Mouse (Mus musculus): ENCODE data around the gene Nova1. TPM values are rescaled to one million over a fixed set of nuclear protein-coding genes. Genes with fewer than 3 reads are reported as not detected.

Nova1 gene
- total and polyA plus RNA-seq, 3 experiments = 5.7 to 63.2 (median 21.9) TPM

GRCm38 (mm10) chr12:46759450-46759849 is 59.3 kb downstream of the Nova1 start:
- H3K36me3 ChIP-seq (replicated peaks) = peaks cover 15% of the 10 kb centered on the region
- H3K9me3 ChIP-seq (replicated peaks) = no peaks in the 10 kb centered on the region
- no peaks in the 10 kb centered on the region for H3K27me3 ChIP-seq (ENCODE audit: insufficient read depth, low read length)
- DNase-seq (ENCODE audit: low spot score) (no peak), ATAC-seq (ENCODE audit: extremely low read depth, insufficient number of reproducible peaks, low FRiP score, poor library complexity, severe bottlenecking) (peak; percentile 37; the same call in 1 of the 2 replicates)
- H3K4me1 ChIP-seq (ENCODE audit: insufficient read depth, low read depth, low read length) = peaks cover 25% of the 10 kb centered on the region
- TF ChIP-seq GATA2 (IDR thresholded peaks at IDR 0.05; ENCODE audit: borderline replicate concordance, low read depth, low read length) = no peak
- no peak overlapping the region for H3K4me3 ChIP-seq (ENCODE audit: low read depth, low read length)

GRCm38 (mm10) chr12:46754325-46754848 is 64.3 kb downstream of the Nova1 start:
- Histone ChIP-seq H3K27me3 (ENCODE audit: insufficient read depth, low read length) (no peaks in the 10 kb centered on the region), H3K36me3 (replicated peaks) (peaks cover 24% of the 10 kb centered on the region), H3K4me1 (ENCODE audit: insufficient read depth, low read depth, low read length) (peaks cover 30% of the 10 kb centered on the region), H3K9me3 (replicated peaks) (no peaks in the 10 kb centered on the region), H3K4me3 (ENCODE audit: low read depth, low read length) (0 out of 2 replicates have a peak overlapping the region, but pooled peaks have one; percentile 8)
- ATAC-seq (ENCODE audit: extremely low read depth, insufficient number of reproducible peaks, low FRiP score, poor library complexity, severe bottlenecking) = peak; percentile 76
- DNase-seq (ENCODE audit: low spot score) = no peak
- TF ChIP-seq TAL1 (conservative IDR thresholded peaks at IDR 0.05; ENCODE audit: low read depth, low read length) = peak; percentile 29; the same call in 1 of the 2 replicates
- TF ChIP-seq GATA2 (IDR thresholded peaks at IDR 0.05; ENCODE audit: borderline replicate concordance, low read depth, low read length) = no peak

- no peak for ATAC-seq (ENCODE audit: extremely low read depth, insufficient number of reproducible peaks, low FRiP score, poor library complexity, severe bottlenecking)
- no peaks in the 10 kb centered on the region for H3K9me3 ChIP-seq (replicated peaks)
- no peak for TF ChIP-seq GATA1 (IDR thresholded peaks at IDR 0.05; ENCODE audit: borderline replicate concordance, low read length)
- TF ChIP-seq POLR2AphosphoS5 (IDR thresholded peaks at IDR 0.05; ENCODE audit: insufficient replicate concordance, low read depth, low read length) = no peak
- TF ChIP-seq GATA2 (IDR thresholded peaks at IDR 0.05; ENCODE audit: borderline replicate concordance, low read depth, low read length) = no peak
- TF ChIP-seq TAL1 (conservative IDR thresholded peaks at IDR 0.05; ENCODE audit: low read depth, low read length) = no peak
- TF ChIP-seq CTCF (IDR thresholded peaks at IDR 0.05; ENCODE audit: low read depth, low read length) = no peak
- H3K27me3 ChIP-seq (ENCODE audit: insufficient read depth, low read length) = no peaks in the 10 kb centered on the region
- no peak for DNase-seq (ENCODE audit: low spot score)
- peaks cover 29% of the 10 kb centered on the region for H3K36me3 ChIP-seq (replicated peaks)
- H3K4me3 ChIP-seq (ENCODE audit: low read depth, low read length) = no peak overlapping the region
- H3K4me1 ChIP-seq (ENCODE audit: insufficient read depth, low read depth, low read length) = peaks cover 24% of the 10 kb centered on the region
Observed at GRCm38 (mm10) chr12:46753096-46753495, 65.6 kb downstream of the Nova1 start.

DNA sequence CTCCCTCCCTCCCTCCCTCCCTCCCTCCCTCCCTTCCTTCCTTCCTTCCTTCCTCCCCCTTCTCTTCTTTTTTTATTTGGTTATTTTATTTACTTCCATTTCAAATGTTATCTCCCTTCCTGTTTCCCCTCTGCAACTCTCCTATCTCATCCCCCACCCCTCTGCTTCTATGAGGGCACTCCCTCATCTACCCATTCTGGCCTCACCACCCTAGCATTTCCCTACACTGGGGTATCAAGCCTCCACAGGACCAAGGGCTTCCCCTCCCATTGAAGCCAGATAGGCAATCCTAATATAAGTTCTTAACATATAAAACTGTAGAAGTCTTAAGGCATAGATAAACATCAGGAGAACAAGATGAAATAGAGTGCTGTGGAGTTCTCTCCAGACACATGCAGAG is 85.5 kb downstream of the Nova1 start:
- Histone ChIP-seq H3K9me3 (replicated peaks) (no peaks in the 10 kb centered on the region), H3K4me1 (ENCODE audit: insufficient read depth, low read depth, low read length) (peaks cover 42% of the 10 kb centered on the region), H3K4me3 (ENCODE audit: low read depth, low read length) (no peak overlapping the region), H3K27me3 (ENCODE audit: insufficient read depth, low read length) (no peaks in the 10 kb centered on the region), H3K36me3 (replicated peaks) (peaks cover 9% of the 10 kb centered on the region)
- ATAC-seq (ENCODE audit: extremely low read depth, insufficient number of reproducible peaks, low FRiP score, poor library complexity, severe bottlenecking) (peak; percentile 52), DNase-seq (ENCODE audit: low spot score) (no peak)
- TF ChIP-seq POLR2AphosphoS5 (IDR thresholded peaks at IDR 0.05; ENCODE audit: insufficient replicate concordance, low read depth, low read length) (no peak), CTCF (IDR thresholded peaks at IDR 0.05; ENCODE audit: low read depth, low read length) (no peak), GATA2 (IDR thresholded peaks at IDR 0.05; ENCODE audit: borderline replicate concordance, low read depth, low read length) (no peak), GATA1 (IDR thresholded peaks at IDR 0.05; ENCODE audit: borderline replicate concordance, low read length) (no peak), TAL1 (conservative IDR thresholded peaks at IDR 0.05; ENCODE audit: low read depth, low read length) (no peak)

DNA sequence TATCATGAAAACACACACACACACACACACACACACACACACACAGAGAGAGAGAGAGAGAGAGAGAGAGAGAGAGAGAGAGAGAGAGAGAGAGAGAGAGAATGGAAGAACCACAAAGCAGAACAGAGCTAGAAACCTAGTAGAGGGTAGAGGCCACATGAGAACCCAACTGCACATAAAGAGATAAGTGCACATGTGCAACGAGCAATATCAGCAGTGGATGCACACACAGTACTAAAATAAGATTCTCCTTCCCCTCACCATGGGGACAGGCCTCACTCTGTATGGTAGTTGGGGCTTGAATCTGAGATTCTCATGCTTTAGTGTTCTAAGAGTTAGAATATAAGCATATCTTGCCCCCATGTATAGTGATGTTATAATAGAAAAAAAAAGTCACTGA is 86.8 kb downstream of the Nova1 start:
- ATAC-seq (ENCODE audit: extremely low read depth, insufficient number of reproducible peaks, low FRiP score, poor library complexity, severe bottlenecking) (no peak), DNase-seq (ENCODE audit: low spot score) (no peak)
- peaks cover 38% of the 10 kb centered on the region for H3K4me1 ChIP-seq (ENCODE audit: insufficient read depth, low read depth, low read length)
- no peak overlapping the region for H3K4me3 ChIP-seq (ENCODE audit: low read depth, low read length)
- H3K36me3 ChIP-seq (replicated peaks) = peaks cover 16% of the 10 kb centered on the region
- no peaks in the 10 kb centered on the region for H3K27me3 ChIP-seq (ENCODE audit: insufficient read depth, low read length)
- H3K9me3 ChIP-seq (replicated peaks) = no peaks in the 10 kb centered on the region
- TF ChIP-seq GATA1 (IDR thresholded peaks at IDR 0.05; ENCODE audit: borderline replicate concordance, low read length) = no peak
- no peak for TF ChIP-seq POLR2AphosphoS5 (IDR thresholded peaks at IDR 0.05; ENCODE audit: insufficient replicate concordance, low read depth, low read length)
- no peak for TF ChIP-seq GATA2 (IDR thresholded peaks at IDR 0.05; ENCODE audit: borderline replicate concordance, low read depth, low read length)
- TF ChIP-seq CTCF (IDR thresholded peaks at IDR 0.05; ENCODE audit: low read depth, low read length) = no peak

DNA sequence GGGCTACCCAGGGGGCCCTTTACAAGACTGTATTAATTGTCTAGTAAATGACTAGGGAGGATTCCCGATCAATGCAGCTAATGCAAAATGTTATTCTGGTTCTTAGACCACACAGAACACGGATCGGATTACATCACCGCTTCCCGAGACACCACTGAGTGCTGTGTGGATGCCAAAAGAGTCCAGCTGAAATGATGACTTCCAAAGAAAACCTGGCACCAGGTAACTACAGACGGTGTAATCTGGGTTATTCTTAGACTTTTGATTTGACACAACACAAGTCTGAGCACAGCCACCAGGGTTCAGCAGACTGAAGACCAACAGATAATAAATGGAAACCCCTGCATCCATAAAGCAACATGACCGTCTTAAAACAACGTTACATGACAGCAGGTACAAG is 96.8 kb downstream of the Nova1 start:
- TF ChIP-seq GATA1 (IDR thresholded peaks at IDR 0.05; ENCODE audit: borderline replicate concordance, low read length) (no peak), GATA2 (IDR thresholded peaks at IDR 0.05; ENCODE audit: borderline replicate concordance, low read depth, low read length) (no peak), CTCF (IDR thresholded peaks at IDR 0.05; ENCODE audit: low read depth, low read length) (no peak), POLR2AphosphoS5 (IDR thresholded peaks at IDR 0.05; ENCODE audit: insufficient replicate concordance, low read depth, low read length) (no peak), TAL1 (conservative IDR thresholded peaks at IDR 0.05; ENCODE audit: low read depth, low read length) (no peak)
- no peaks in the 10 kb centered on the region for H3K27me3 ChIP-seq (ENCODE audit: insufficient read depth, low read length)

GRCm38 (mm10) chr12:46719076-46719475 is 99.7 kb downstream of the Nova1 start:
- no peak for TF ChIP-seq CTCF (IDR thresholded peaks at IDR 0.05; ENCODE audit: low read depth, low read length)
- Histone ChIP-seq H3K36me3 (replicated peaks) (peaks cover 12% of the 10 kb centered on the region), H3K27me3 (ENCODE audit: insufficient read depth, low read length) (no peaks in the 10 kb centered on the region), H3K4me1 (ENCODE audit: insufficient read depth, low read depth, low read length) (peaks cover 24% of the 10 kb centered on the region), H3K4me3 (ENCODE audit: low read depth, low read length) (no peak overlapping the region), H3K9me3 (replicated peaks) (no peaks in the 10 kb centered on the region)
- peak; percentile 78 for ATAC-seq (ENCODE audit: extremely low read depth, insufficient number of reproducible peaks, low FRiP score, poor library complexity, severe bottlenecking)
- no peak for DNase-seq (ENCODE audit: low spot score)

More for the DNA sequence above, 96.8 kb downstream of the Nova1 start:
- Histone ChIP-seq H3K36me3 (replicated peaks) (peaks cover 19% of the 10 kb centered on the region), H3K4me3 (ENCODE audit: low read depth, low read length) (no peak overlapping the region), H3K4me1 (ENCODE audit: insufficient read depth, low read depth, low read length) (peaks cover 29% of the 10 kb centered on the region), H3K9me3 (replicated peaks) (no peaks in the 10 kb centered on the region)
- DNase-seq (ENCODE audit: low spot score) (no peak), ATAC-seq (ENCODE audit: extremely low read depth, insufficient number of reproducible peaks, low FRiP score, poor library complexity, severe bottlenecking) (no peak)

Measured in G1E (cell line).